Mouse (Mus musculus): ENCODE data around the gene Dnajc12. TPM values are rescaled to one million over a fixed set of nuclear protein-coding genes. Genes with fewer than 3 reads are reported as not detected.
A peak's percentile ranks its signal among the peaks of the same experiment; 100 is the strongest.
"Not testable (repeated sequence)": the region's sequence is repeated elsewhere in the genome, so short reads cannot be mapped to it uniquely, and the experiment has no call there.

Dnajc12 gene
- total and polyA plus RNA-seq, 2 experiments from 2014 or later = 6.6 to 23.4 TPM

DNA sequence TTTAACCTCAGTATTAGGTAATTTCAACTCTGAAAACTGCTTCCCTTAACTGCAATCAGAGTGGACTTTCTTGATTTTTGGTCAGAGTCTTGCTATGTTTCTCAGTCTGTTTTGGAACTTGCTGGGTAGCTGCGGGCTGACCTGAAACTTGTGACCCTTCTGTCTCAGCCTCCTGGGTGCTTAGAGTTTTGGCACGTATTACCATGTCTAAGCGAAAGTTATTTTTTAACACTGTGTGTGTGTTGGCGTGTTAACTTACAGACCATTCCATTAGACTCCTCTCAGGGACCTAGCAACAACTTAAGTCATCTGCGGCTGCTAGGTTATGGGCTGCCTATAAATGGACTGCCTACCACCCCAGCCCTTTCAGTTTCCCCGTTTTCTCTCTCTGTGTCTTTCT lies 14.9 kb upstream of the Dnajc12 start:
- ATAC-seq (no peak), DNase-seq (ENCODE audit: low spot score) (no peak)
- Histone ChIP-seq H3K4me2 (ENCODE audit: low read depth, low read length) (no peak overlapping the region), H3K4me1 (ENCODE audit: insufficient read depth, low read length) (no peaks in the 10 kb centered on the region), H3K36me3 (ENCODE audit: insufficient read depth, low read length) (no peaks in the 10 kb centered on the region), H3K27ac (no peak overlapping the region), H3K27me3 (ENCODE audit: insufficient read depth, low read length) (no peaks in the 10 kb centered on the region), H3K4me3 (ENCODE audit: low read length) (no peak overlapping the region), H3K9ac (replicated peaks; ENCODE audit: low read length) (no peak overlapping the region), H3K9me3 (ENCODE audit: low read length) (no peaks in the 10 kb centered on the region)
- TF ChIP-seq CTCF (IDR thresholded peaks at IDR 0.05; ENCODE audit: low read depth) = no peak
- WGBS = 66% methylated on average over 6 of the region's 6 CpGs

DNA sequence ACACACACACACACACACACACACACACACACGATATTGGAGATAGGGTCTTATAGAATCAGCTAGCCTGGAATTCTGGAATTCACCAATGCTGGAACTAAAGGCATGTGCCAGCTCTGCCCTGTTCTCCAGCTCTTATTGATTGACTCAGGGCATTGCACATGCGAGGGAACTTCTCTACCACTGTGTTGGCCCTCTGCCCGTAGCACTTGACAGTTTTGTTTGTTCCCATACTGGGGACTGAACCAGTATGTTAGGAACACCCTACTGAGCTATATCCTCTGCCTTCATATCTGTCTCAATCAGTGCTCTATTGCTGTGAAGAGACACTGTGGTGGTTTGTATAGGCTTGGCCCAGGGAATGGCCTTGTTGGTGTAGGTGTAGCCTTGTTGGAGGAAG lies 14.2 kb upstream of the Dnajc12 start:
- ATAC-seq = no peak
- DNase-seq (ENCODE audit: low spot score) = no peak
- Histone ChIP-seq H3K36me3 (ENCODE audit: insufficient read depth, low read length) (no peaks in the 10 kb centered on the region), H3K4me3 (ENCODE audit: low read length) (no peak overlapping the region), H3K27me3 (ENCODE audit: insufficient read depth, low read length) (no peaks in the 10 kb centered on the region), H3K9me3 (ENCODE audit: low read length) (no peaks in the 10 kb centered on the region), H3K4me1 (ENCODE audit: insufficient read depth, low read length) (no peaks in the 10 kb centered on the region), H3K27ac (no peak overlapping the region), H3K9ac (replicated peaks; ENCODE audit: low read length) (no peak overlapping the region), H3K4me2 (ENCODE audit: low read depth, low read length) (no peak overlapping the region)
- no peak for TF ChIP-seq CTCF (IDR thresholded peaks at IDR 0.05; ENCODE audit: low read depth)
- WGBS = 61% methylated on average over 3 of the region's 3 CpGs

DNA sequence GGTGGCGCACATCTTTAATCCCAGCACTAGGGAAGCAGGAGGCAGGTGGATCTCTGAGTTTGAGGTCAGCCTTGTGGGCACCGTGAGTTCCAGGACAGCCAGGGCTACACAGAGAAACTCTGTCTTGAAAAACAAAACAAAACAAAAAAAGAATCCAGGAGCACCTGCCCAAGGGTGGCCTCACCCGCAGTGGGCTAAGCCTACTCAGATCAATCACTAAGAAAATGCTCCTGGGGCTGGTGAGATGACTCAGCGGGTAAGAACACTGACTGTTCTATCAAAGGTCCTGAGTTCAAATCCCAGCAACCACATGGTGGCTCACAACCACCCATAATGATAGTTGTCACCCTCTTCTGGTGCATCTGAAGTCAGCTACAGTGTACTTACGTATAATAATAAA lies 5.9 kb upstream of the Dnajc12 start:
- WGBS = 91% methylated on average over 5 of the region's 5 CpGs
- no peak for DNase-seq (ENCODE audit: low spot score)
- H3K4me2 ChIP-seq (ENCODE audit: low read depth, low read length) = no peak overlapping the region
- no peak overlapping the region for H3K9ac ChIP-seq (replicated peaks; ENCODE audit: low read length)
- H3K27ac ChIP-seq = no peak overlapping the region
- no peak overlapping the region for H3K4me3 ChIP-seq (ENCODE audit: low read length)
- H3K9me3 ChIP-seq (ENCODE audit: low read length) = no peaks in the 10 kb centered on the region
- no peaks in the 10 kb centered on the region for H3K4me1 ChIP-seq (ENCODE audit: insufficient read depth, low read length)
- TF ChIP-seq CTCF (IDR thresholded peaks at IDR 0.05; ENCODE audit: low read depth) = no peak
- no peaks in the 10 kb centered on the region for H3K27me3 ChIP-seq (ENCODE audit: insufficient read depth, low read length)
- no peaks in the 10 kb centered on the region for H3K36me3 ChIP-seq (ENCODE audit: insufficient read depth, low read length)
- ATAC-seq = no peak

DNA sequence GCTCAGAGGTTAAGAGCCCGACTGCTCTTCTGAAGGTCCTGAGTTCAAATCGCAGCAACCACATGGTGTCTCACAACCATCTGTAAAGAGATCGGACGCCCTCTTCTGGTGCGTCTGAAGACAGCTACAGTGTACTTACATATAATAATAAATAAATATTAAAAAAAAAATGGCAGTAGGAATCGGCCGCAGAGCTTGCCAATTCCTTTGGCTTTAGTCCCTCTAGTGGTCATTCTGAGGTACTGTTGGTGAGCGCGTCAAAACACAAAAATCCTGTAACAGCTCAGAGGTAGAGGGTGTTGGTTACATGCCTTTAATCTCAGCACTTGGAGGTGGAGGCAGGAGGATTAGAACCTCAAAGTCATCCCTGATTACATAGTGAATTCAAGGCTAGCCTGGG lies 4.8 kb upstream of the Dnajc12 start:
- H3K27me3 ChIP-seq (ENCODE audit: insufficient read depth, low read length) = no peaks in the 10 kb centered on the region
- H3K4me3 ChIP-seq (ENCODE audit: low read length) = no peak overlapping the region
- ATAC-seq = peak; percentile 39
- H3K9me3 ChIP-seq (ENCODE audit: low read length) = no peaks in the 10 kb centered on the region
- H3K4me2 ChIP-seq (ENCODE audit: low read depth, low read length) = no peak overlapping the region
- H3K4me1 ChIP-seq (ENCODE audit: insufficient read depth, low read length) = no peaks in the 10 kb centered on the region
- peak; percentile 87 for DNase-seq (ENCODE audit: low spot score)
- H3K36me3 ChIP-seq (ENCODE audit: insufficient read depth, low read length) = no peaks in the 10 kb centered on the region
- 18% methylated on average over 9 of the region's 9 CpGs for WGBS
- H3K27ac ChIP-seq = no peak overlapping the region
- TF ChIP-seq CTCF (IDR thresholded peaks at IDR 0.05; ENCODE audit: low read depth) = peak; percentile 90
- no peak overlapping the region for H3K9ac ChIP-seq (replicated peaks; ENCODE audit: low read length)

DNA sequence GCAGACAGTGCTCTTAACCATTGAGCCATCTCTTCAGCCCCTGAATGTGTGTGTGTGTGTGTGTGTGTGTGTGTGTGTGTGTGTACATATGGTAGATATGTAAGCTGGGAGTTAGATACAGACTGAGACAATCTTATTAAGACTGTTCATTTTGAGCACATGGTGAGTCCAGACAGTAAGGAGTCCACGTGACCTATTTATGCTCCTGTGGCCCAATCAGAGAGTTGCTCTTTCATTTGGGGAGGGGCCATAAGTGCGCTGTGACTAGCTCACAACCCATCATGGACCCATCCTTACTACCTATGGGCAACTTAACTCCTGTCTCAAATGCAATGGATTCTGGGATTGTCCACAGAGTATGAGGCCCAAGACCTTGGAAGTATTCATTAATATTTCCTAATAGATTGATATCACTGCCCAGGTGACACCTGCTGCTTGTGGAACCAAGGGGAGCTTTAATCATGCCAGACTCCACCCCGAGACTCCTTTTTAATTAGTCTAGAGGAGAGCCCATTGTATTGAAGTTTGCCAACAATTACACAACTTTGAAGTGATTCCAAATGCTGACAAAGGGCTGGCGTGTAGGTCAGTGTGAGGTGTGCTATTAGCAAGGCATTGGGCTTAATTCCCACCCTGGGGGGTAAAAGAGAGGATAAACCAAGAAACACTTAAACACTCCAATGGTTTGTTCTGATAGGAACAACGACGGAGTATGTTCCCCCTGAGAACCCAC lies 3.1 kb upstream of the Dnajc12 start:
- ATAC-seq = no peak
- no peak for DNase-seq (ENCODE audit: low spot score)
- Histone ChIP-seq H3K4me3 (ENCODE audit: low read length) (no peak overlapping the region), H3K4me1 (ENCODE audit: insufficient read depth, low read length) (no peaks in the 10 kb centered on the region), H3K27ac (no peak overlapping the region), H3K4me2 (ENCODE audit: low read depth, low read length) (no peak overlapping the region), H3K36me3 (ENCODE audit: insufficient read depth, low read length) (no peaks in the 10 kb centered on the region), H3K9me3 (ENCODE audit: low read length) (no peaks in the 10 kb centered on the region), H3K9ac (replicated peaks; ENCODE audit: low read length) (no peak overlapping the region), H3K27me3 (ENCODE audit: insufficient read depth, low read length) (no peaks in the 10 kb centered on the region)
- WGBS = 69% methylated on average over 6 of the region's 6 CpGs
- TF ChIP-seq CTCF (IDR thresholded peaks at IDR 0.05; ENCODE audit: low read depth) = no peak

DNA sequence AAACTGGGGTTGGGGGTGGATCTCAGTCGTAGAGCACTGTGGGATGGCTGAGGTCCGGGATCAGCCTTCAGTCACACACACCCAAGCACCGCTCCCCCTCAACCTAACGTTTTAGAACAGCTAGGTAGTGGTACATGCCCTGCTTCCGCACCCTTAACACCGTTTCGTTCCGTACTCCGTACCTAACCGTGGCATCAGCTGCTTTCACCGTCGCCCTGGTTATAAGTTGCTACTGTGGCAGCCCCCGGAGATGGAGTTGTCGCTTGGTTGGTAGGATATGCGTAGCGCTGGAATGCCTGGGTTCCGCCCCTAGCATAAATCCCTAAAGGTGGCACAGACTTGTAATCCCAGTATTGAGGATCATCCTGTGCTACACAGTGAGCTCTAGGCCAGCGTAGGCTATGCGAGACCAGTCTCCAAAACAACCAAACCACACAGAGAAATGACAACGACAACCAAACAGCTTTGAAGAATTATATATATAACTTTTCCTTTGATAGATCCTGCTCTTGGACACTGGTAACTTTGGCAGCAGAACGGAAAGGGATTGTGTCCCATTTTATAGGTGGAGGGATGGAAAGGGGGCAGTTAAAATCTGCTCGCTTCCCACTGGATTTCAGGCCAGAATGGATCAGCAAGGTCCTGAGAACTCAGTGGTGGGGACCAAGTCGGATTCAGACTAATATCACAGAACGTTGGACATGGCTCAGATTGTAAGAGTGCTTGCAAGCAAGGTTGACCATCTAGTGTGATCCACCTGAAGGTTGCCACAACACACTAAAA lies 554 bp upstream of the Dnajc12 start, which contains the start of gene Sirt1:
Gene Sirt1, minus strand, starts transcription at position 207 of the 783 bp plus-strand sequence.
- Histone ChIP-seq H3K9me3 (ENCODE audit: low read length) (no peaks in the 10 kb centered on the region), H3K27me3 (ENCODE audit: insufficient read depth, low read length) (no peaks in the 10 kb centered on the region), H3K4me2 (ENCODE audit: low read depth, low read length) (peak within 1 kb of the TSS; percentile 90), H3K4me3 (ENCODE audit: low read length) (peak within 1 kb of the TSS; percentile 50), H3K27ac (peak within 1 kb of the TSS; percentile 62), H3K9ac (replicated peaks; ENCODE audit: low read length) (peak within 1 kb of the TSS; percentile 66), H3K4me1 (ENCODE audit: insufficient read depth, low read length) (no peaks in the 10 kb centered on the region), H3K36me3 (ENCODE audit: insufficient read depth, low read length) (no peaks in the 10 kb centered on the region)
- DNase-seq (ENCODE audit: low spot score) (peak; percentile 14), ATAC-seq (no peak)
- WGBS = 4% methylated on average over 24 of the region's 24 CpGs
- no peak for TF ChIP-seq CTCF (IDR thresholded peaks at IDR 0.05; ENCODE audit: low read depth)

DNA sequence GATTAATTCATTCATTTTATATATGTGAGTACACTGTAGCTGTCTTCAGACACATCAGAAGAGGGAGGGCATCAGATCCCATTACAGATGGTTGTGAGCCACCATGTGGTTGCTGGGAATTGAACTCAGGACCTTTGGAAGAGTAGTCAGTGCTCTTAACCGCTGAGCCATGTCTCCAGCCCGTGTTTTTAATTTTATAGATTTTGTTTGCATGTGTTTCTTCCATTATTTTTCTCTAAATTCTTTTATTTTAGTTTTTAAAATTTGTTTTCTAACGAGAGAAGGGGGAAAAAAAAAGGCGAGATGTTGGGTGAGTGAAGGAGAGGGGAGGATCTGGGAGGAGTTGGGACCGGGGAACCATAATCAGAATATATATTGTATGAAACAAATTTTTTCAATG lies 3.7 kb downstream of the Dnajc12 start:
- 23% methylated on average over 5 of the region's 5 CpGs for WGBS
- Histone ChIP-seq H3K4me3 (ENCODE audit: low read length) (peak overlapping the region; percentile 62), H3K9ac (replicated peaks; ENCODE audit: low read length) (peak overlapping the region; percentile 53; the same call in 1 of the 2 replicates), H3K4me2 (ENCODE audit: low read depth, low read length) (peak overlapping the region; percentile 75)
- ATAC-seq; H3K27ac ChIP-seq; H3K9me3 ChIP-seq (ENCODE audit: low read length); H3K27me3 ChIP-seq (ENCODE audit: insufficient read depth, low read length); H3K36me3 ChIP-seq (ENCODE audit: insufficient read depth, low read length); DNase-seq (ENCODE audit: low spot score); H3K4me1 ChIP-seq (ENCODE audit: insufficient read depth, low read length): not testable (repeated sequence)

Measured in hindbrain, postnatal 0 days (tissue).